Mouse (Mus musculus): ENCODE measurements around the gene Mtch1.

GRCm38 (mm10) chr17:29311602-29312001 is 36.1 kb downstream of the Mtch1 start:
- TF ChIP-seq CTCF (IDR thresholded peaks at IDR 0.05; ENCODE audit: low read depth, low read length) = no peak
- TF ChIP-seq POLR2A (IDR thresholded peaks at IDR 0.05; ENCODE audit: insufficient read depth, low read length) = no peak
- TF ChIP-seq EP300 (IDR thresholded peaks at IDR 0.05; ENCODE audit: insufficient read depth, low read depth, low read length) = no peak
